Mouse (Mus musculus): Measurements from ENCODE around the gene Irf2. TPM values are rescaled to one million over a fixed set of nuclear protein-coding genes. Genes with fewer than 3 reads are reported as not detected.

Irf2 gene
- total RNA-seq, 1 experiment = 2.6 TPM

DNA sequence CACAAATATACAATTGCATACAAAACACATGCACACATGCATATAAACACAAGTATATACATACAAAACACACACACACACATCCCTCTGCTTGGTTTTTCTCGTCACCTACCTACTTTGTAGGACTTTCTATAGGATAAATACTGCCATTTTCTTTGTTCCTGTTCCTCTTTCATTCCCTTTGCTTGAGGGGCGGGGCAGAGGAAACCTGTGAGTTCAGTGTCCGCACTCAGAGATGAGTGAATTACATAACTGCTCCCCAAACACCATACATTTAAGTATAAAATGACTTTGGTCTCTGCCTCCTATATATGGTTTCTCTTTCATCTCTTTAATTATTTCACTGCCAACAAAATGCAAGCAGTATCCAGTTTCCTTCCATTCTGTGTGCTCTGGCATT lies 94.9 kb downstream of the Irf2 start:
- 0 out of 4 replicates have a peak, but pooled peaks cover 0 to 3% of the 10 kb centered on the region in 2 experiments for H3K4me1 ChIP-seq (ENCODE audit: control insufficient read depth in 2 of 2, insufficient read depth in 2 of 2, low read length in 2 of 2, poor library complexity in 1 of 2)
- TF ChIP-seq ZC3H11A (IDR thresholded peaks at IDR 0.05; ENCODE audit: borderline replicate concordance, low read depth, low read length) (no peak), ZNF384 (IDR thresholded peaks at IDR 0.05; ENCODE audit: low read depth, low read length) (no peak), MAFK (IDR thresholded peaks at IDR 0.05; ENCODE audit: insufficient read depth, low read depth, low read length) (no peak), CHD2 (IDR thresholded peaks at IDR 0.05; ENCODE audit: low read depth, low read length) (no peak), HCFC1 (IDR thresholded peaks at IDR 0.05; ENCODE audit: borderline replicate concordance, insufficient read depth, low read length) (no peak)
- H3K9me3 ChIP-seq (ENCODE audit: control insufficient read depth, insufficient read depth, low read depth, low read length) = no peaks in the 10 kb centered on the region
- H3K4me3 ChIP-seq (ENCODE audit: insufficient read depth in 1 of 2, low read depth in 1 of 2, low read length in 2 of 2, poor library complexity in 1 of 2, severe bottlenecking in 1 of 2) = no peak overlapping the region
- H3K36me3 ChIP-seq (ENCODE audit: control insufficient read depth, insufficient read depth, low read length, poor library complexity, severe bottlenecking) = no peaks in the 10 kb centered on the region
- no peak overlapping the region for H3K9ac ChIP-seq (ENCODE audit: insufficient read depth, low read depth, low read length, poor library complexity, severe bottlenecking)
- H3K27ac ChIP-seq (ENCODE audit: insufficient read depth, low read depth, low read length, poor library complexity, severe bottlenecking) = no peak overlapping the region
- in situ Hi-C loops (cut with MboI; ENCODE audit: low sequenced_read_pairs in 2 of 2, unreplicated experiment in 2 of 2) = no loop called here
- no peak for DNase-seq (ENCODE audit: low read depth, low spot score)

DNA sequence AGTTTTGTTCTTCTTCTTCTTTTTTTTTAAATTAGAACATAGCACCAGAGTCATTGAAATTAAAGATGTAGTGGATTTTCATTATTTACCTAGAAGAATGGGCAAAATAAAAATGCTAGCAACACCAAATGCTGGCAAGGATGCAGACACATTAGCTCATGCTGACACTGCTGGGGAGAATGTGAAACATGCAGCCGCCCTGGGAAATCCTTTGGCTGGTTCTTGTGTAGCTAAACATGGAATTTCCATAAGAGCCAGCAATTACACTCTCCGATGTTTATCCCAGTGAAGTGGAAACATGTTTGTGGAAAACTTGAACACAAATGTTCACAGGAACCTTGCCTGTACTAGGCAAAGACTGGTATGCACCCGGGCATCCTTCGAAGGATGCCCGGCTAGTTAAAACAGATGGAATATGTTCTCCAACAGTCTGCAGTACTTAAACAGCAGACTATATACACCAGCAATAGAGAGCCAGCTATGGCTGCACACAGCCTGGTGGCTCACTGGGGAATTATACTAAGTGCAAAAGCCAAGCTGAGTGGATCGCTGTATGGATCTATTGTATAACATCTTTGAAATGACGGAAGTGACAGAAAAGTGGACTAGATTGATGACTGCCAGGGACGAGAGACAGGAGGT lies 96.6 kb downstream of the Irf2 start:
- H3K27ac ChIP-seq (ENCODE audit: insufficient read depth, low read depth, low read length, poor library complexity, severe bottlenecking) = no peak overlapping the region
- H3K36me3 ChIP-seq (ENCODE audit: control insufficient read depth, insufficient read depth, low read length, poor library complexity, severe bottlenecking) = no peaks in the 10 kb centered on the region
- 0 out of 4 replicates have a peak, but pooled peaks cover 0 to 3% of the 10 kb centered on the region in 2 experiments for H3K4me1 ChIP-seq (ENCODE audit: control insufficient read depth in 2 of 2, insufficient read depth in 2 of 2, low read length in 2 of 2, poor library complexity in 1 of 2)
- no peak for DNase-seq (ENCODE audit: low read depth, low spot score)
- H3K4me3 ChIP-seq (ENCODE audit: insufficient read depth in 1 of 2, low read depth in 1 of 2, low read length in 2 of 2, poor library complexity in 1 of 2, severe bottlenecking in 1 of 2) = no peak overlapping the region
- no peak for TF ChIP-seq ZC3H11A (IDR thresholded peaks at IDR 0.05; ENCODE audit: borderline replicate concordance, low read depth, low read length)
- TF ChIP-seq HCFC1 (IDR thresholded peaks at IDR 0.05; ENCODE audit: borderline replicate concordance, insufficient read depth, low read length) = no peak
- no peak overlapping the region for H3K9ac ChIP-seq (ENCODE audit: insufficient read depth, low read depth, low read length, poor library complexity, severe bottlenecking)
- H3K9me3 ChIP-seq (ENCODE audit: control insufficient read depth, insufficient read depth, low read depth, low read length) = no peaks in the 10 kb centered on the region
- in situ Hi-C loops (cut with MboI; ENCODE audit: low sequenced_read_pairs in 2 of 2, unreplicated experiment in 2 of 2) = no loop called here

- Histone ChIP-seq H3K4me3 (ENCODE audit: insufficient read depth in 1 of 2, low read depth in 1 of 2, low read length in 2 of 2, poor library complexity in 1 of 2, severe bottlenecking in 1 of 2) (no peak overlapping the region), H3K9me3 (ENCODE audit: control insufficient read depth, insufficient read depth, low read depth, low read length) (no peaks in the 10 kb centered on the region), H3K9ac (ENCODE audit: insufficient read depth, low read depth, low read length, poor library complexity, severe bottlenecking) (no peak overlapping the region), H3K36me3 (ENCODE audit: control insufficient read depth, insufficient read depth, low read length, poor library complexity, severe bottlenecking) (no peaks in the 10 kb centered on the region), H3K27ac (ENCODE audit: insufficient read depth, low read depth, low read length, poor library complexity, severe bottlenecking) (no peak overlapping the region), H3K4me1 (ENCODE audit: control insufficient read depth in 2 of 2, insufficient read depth in 2 of 2, low read length in 2 of 2, poor library complexity in 1 of 2) (0 out of 4 replicates have a peak, but pooled peaks cover 0 to 3% of the 10 kb centered on the region in 2 experiments)
- in situ Hi-C loops (cut with MboI; ENCODE audit: low sequenced_read_pairs in 2 of 2, unreplicated experiment in 2 of 2) = no loop called here
- TF ChIP-seq MAFK (IDR thresholded peaks at IDR 0.05; ENCODE audit: insufficient read depth, low read depth, low read length) (no peak), ZC3H11A (IDR thresholded peaks at IDR 0.05; ENCODE audit: borderline replicate concordance, low read depth, low read length) (no peak), ZNF384 (IDR thresholded peaks at IDR 0.05; ENCODE audit: low read depth, low read length) (no peak), CHD2 (IDR thresholded peaks at IDR 0.05; ENCODE audit: low read depth, low read length) (no peak), HCFC1 (IDR thresholded peaks at IDR 0.05; ENCODE audit: borderline replicate concordance, insufficient read depth, low read length) (no peak)
- no peak for DNase-seq (ENCODE audit: low read depth, low spot score)
Observed at GRCm38 (mm10) chr8:46836949-46837348, 97.4 kb downstream of the Irf2 start.

GRCm38 (mm10) chr8:46838052-46838451 lies 98.5 kb downstream of the Irf2 start:
- TF ChIP-seq CHD2 (IDR thresholded peaks at IDR 0.05; ENCODE audit: low read depth, low read length) (no peak), MAFK (IDR thresholded peaks at IDR 0.05; ENCODE audit: insufficient read depth, low read depth, low read length) (no peak), ZNF384 (IDR thresholded peaks at IDR 0.05; ENCODE audit: low read depth, low read length) (no peak), HCFC1 (IDR thresholded peaks at IDR 0.05; ENCODE audit: borderline replicate concordance, insufficient read depth, low read length) (no peak), ZC3H11A (IDR thresholded peaks at IDR 0.05; ENCODE audit: borderline replicate concordance, low read depth, low read length) (no peak)
- Histone ChIP-seq H3K36me3 (ENCODE audit: control insufficient read depth, insufficient read depth, low read length, poor library complexity, severe bottlenecking) (no peaks in the 10 kb centered on the region), H3K4me3 (ENCODE audit: insufficient read depth in 1 of 2, low read depth in 1 of 2, low read length in 2 of 2, poor library complexity in 1 of 2, severe bottlenecking in 1 of 2) (no peak overlapping the region), H3K9me3 (ENCODE audit: control insufficient read depth, insufficient read depth, low read depth, low read length) (no peaks in the 10 kb centered on the region), H3K27ac (ENCODE audit: insufficient read depth, low read depth, low read length, poor library complexity, severe bottlenecking) (no peak overlapping the region), H3K9ac (ENCODE audit: insufficient read depth, low read depth, low read length, poor library complexity, severe bottlenecking) (no peak overlapping the region), H3K4me1 (ENCODE audit: control insufficient read depth in 2 of 2, insufficient read depth in 2 of 2, low read length in 2 of 2, poor library complexity in 1 of 2) (0 out of 4 replicates have a peak, but pooled peaks cover 0 to 3% of the 10 kb centered on the region in 2 experiments)
- in situ Hi-C loops (cut with MboI; ENCODE audit: low sequenced_read_pairs in 2 of 2, unreplicated experiment in 2 of 2) = no loop called here
- no peak for DNase-seq (ENCODE audit: low read depth, low spot score)
